Mouse (Mus musculus) ovary, adult 18-20 months (tissue): ENCODE data around the gene Batf3.

Source experiments
- DNase-seq: peaks from one replicate; pipeline ENCODE4 v3.0.0; 2022; ENCODE audit warnings: low spot score, mixed read lengths

Gene Batf3

DNA sequence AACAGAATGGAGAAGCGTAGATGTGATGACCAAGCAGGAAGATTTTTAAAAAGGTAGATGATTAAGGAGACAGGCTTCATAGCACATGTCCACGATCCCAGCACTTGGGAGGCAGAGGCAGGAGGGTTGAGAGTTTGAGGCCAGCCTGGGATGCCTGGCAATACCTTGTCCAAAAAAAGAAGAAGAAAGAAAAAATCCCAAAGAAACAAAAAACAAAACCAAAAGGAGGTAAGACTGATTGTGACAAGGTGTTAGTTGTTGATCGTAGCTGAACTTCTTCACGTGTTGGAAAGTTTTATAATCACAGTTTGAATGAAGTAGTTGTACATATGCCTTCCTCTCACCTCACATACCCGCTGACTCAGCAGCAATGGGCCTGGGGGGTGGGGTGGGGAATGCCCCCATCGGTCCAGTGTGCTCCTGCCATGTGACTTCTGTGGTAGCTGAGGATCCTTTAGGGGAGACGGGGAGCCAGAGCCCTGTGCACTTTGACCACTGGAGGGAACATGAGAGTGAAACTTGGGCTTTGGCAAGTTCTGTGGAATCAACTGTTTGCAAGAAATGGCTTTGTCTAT lies 11.3 kb upstream of the Batf3 start:
- no peak for DNase-seq

- no peak for DNase-seq
These were observed 10.7 kb upstream of the Batf3 start for GRCm38 (mm10) chr1:191086960-191087359.

- DNase-seq = no peak
These were observed 9.7 kb upstream of the Batf3 start for GRCm38 (mm10) chr1:191087955-191088354.

GRCm38 (mm10) chr1:191089355-191089754 lies 8.3 kb upstream of the Batf3 start:
- no peak for DNase-seq

- DNase-seq = no peak
These were observed 5.6 kb upstream of the Batf3 start for GRCm38 (mm10) chr1:191092050-191092449.

- DNase-seq = no peak
These were observed 4.1 kb upstream of the Batf3 start for GRCm38 (mm10) chr1:191093578-191093977.

- no peak for DNase-seq
These were observed 2.6 kb upstream of the Batf3 start for GRCm38 (mm10) chr1:191095019-191095418.

DNA sequence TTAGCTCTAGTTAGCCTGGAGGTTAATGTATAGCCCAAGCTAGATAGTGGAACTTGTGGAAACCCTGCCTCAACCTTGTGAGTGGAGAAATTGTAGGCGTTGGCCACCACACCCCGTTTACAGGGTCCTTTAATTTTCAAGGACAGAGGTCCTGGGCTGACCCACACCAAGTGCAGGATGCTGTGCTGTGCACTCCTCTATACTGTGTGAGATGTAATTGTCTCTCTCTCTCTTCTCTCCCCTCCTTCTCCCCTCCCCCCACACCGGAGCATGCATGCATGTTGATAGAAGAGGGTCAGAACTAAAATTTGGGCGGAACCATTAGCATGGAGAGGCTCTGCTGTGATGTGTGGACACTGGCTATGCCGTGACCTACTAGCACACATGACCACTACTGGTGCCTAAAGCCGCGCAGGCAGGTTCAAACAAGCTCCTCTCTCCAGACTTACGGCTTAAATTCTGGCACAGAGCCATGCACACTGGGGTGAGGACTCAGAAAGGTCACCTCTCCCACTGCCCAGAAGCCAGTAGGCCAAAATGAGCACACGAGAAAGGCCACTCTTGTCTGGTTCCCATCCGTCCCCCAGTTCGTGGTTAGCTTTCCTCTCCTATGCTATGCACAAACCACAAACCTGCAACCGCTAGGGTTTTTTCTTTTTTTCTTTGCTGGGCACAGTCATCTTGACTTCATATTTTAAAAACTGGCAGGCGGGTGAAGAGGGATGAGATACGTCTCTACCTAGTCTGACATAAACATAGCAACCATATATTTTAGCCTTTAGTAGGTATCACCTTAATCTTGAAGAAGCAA lies 571 bp upstream of the Batf3 start:
- DNase-seq = no peak

DNA sequence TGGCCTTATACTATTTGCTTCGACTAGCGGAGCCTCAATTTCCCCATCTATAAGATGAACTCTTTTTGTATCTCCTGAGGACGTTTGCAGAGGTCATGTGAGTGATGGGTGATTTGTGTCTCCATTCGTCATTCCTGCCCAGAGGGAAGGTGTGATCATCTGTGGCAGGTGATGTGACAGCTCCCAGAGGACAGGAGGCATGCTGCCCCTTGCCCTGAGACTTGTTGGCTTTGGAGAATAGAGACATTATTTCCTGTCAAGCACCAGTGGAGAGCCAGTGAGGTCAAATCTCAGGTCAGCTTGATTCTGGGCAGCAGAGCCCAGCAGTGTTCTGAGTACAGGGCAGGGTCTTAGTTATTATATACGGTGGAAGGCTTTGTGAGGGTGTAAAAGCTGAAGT lies 1.5 kb downstream of the Batf3 start:
- no peak for DNase-seq

- DNase-seq = no peak
These were observed 2.2 kb downstream of the Batf3 start for GRCm38 (mm10) chr1:191099772-191100291.

GRCm38 (mm10) chr1:191102730-191103370 lies 5.2 kb downstream of the Batf3 start:
- DNase-seq = no peak

- DNase-seq = no peak
These were observed 7.6 kb downstream of the Batf3 start for GRCm38 (mm10) chr1:191105246-191105645.

GRCm38 (mm10) chr1:191107306-191107705 lies 9.7 kb downstream of the Batf3 start:
- DNase-seq = no peak

DNA sequence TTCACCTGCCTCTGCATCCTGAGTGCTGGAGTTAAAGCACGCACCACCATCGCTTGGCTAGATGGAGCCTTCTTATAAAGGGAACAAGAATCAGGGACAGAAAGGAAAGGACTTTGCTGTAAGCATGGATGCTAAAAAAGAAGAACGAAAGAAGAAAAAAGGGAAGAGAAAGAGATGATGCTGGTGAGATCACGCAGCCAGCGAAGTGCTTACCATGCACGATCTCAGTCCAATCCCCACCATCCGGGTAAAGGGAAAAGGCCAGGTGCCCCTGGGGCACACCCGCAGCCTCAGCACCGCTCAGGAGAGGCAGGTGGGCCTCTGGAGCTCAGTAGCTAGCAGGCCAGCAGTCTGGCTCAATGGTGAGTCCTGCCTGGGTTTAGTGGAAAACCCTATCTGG lies 12.3 kb downstream of the Batf3 start:
- no peak for DNase-seq

DNA sequence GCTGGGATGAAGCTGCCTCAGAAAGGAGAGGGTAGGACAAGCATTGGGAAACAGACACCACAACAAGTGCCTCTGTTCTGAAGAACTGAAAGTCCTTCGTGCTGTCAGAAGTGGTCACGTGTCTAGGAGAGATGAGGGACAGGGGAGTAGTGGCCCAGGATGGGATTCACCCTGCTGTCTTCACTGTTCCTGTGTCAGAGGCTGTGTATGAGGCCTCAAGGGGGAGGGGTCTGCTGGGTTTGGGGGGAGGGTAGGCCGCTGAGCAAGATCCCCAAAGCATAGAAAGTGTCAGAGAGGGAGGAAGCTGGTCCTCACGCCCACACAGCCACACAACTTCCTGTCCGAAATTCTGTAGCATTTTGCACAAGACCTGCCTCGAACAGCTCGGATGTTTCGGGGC lies 13.5 kb downstream of the Batf3 start:
- DNase-seq = no peak

- DNase-seq = no peak
These were observed 17.2 kb downstream of the Batf3 start for GRCm38 (mm10) chr1:191114868-191115267.

DNA sequence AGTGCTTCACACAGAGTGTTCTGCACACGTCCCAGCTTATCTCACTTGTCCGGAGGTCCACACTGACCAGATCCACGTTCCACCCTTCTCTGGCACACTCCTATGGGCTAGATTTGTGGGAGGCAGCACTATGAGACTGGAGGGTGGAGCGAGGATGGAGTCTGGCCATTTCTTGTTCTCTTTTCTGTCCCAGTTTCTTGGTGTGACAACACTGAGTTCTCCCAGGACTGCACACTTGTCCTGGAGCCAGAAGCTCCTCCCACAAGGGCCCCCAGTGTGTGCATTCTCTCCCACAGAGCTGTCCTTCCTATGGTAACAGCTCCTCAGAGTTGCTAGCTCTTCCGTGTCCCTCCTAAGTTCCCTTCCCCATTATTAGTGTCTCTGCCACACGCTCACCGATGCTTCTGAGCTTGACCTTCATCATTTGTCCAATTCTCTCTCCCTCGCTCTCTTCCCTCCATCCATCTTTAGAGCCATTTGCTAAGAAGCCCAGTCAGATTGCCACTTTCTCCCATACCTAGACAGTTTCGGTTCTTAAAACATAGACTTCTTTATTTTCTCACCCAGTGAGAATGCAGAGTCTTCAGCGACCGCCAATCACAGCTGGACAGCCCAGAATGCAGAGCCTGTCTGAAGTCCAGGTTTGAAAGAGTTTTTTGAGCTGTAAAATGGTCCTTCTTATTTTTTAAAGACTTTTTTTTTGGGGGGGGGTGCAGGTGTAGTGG lies 18.0 kb downstream of the Batf3 start:
- DNase-seq = no peak

DNA sequence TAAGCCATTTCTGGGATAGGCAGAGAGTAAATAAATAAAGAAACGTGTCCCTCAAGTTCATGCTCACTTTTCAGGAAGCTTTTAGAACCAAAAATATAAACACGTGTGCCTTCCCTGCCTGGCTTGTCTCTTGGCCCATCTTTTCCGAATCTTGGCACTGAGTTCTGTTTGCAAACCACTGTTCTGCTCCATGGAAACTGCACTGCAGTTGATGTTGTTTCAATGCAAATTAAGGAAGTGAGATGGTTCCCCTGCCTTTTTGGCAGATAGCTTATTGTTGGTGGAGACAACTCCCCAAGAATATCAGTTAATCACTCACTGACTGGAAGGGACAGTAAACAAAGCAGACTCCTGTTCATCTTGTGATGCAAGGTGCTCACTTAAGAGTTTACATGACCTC lies 25.1 kb downstream of the Batf3 start:
- no peak for DNase-seq

DNA sequence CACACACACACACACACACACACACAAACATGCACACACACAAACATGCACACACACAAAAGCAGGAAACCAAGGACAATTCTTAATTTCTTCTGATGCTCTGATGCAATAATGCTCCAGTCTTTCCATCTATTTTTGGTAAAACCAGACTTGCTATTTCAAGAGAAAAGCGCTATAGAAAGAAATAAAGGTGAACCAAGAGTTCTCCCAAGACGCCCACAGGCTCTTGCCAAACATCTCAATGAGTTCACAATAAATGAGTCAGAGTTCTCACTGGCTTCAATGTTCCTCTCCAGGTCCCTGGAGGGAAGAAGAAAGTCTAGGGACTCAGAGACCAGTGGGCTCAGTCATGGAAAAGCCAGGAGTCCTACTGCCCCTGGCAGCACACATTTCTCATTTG lies 26.0 kb downstream of the Batf3 start:
- no peak for DNase-seq

GRCm38 (mm10) chr1:191124288-191124687 lies 26.6 kb downstream of the Batf3 start:
- DNase-seq = no peak

DNA sequence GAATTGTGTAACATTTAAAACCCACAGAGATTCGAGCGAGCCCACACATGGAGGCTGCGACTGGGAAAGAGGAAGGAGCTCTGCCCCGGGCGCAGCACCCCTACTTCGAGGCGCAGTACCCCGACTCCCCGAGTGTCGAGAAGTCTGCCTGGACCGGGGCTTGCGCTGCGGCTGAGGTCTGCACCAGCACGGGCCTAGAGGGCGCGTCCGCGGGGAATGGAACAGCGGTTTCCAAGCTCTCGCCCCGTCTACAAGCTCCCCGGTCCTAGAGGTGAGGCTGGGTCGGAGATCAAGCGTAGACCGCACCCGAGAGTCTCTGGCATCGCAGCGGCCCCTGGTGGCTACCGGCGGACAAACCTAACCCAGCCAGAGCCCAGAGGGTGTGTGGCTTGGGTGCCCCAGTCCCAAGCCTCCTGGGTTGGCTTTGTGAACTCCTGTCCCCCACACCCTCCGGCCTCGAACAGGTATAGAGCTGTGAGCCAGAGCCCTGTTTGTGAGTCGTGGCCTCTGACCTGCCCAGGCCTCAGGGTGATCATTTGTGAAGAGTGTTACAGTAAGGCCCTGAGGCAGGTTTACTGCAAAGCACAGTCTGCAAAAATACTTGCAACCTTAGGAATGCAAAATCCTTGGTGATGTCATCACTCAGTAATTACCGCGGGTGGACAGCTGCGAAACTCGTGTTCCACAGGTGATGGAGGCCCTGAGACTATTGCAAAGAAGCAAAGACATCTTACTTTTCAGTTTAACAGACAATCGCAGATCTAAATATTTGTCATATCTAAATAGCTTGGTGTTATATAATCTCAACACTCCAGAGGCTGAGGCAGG lies 28.4 kb downstream of the Batf3 start:
- no peak for DNase-seq

GRCm38 (mm10) chr1:191131692-191132091 lies 34.0 kb downstream of the Batf3 start:
- no peak for DNase-seq
